Mouse (Mus musculus): Measurements from ENCODE around the gene Naaladl2.

DNA sequence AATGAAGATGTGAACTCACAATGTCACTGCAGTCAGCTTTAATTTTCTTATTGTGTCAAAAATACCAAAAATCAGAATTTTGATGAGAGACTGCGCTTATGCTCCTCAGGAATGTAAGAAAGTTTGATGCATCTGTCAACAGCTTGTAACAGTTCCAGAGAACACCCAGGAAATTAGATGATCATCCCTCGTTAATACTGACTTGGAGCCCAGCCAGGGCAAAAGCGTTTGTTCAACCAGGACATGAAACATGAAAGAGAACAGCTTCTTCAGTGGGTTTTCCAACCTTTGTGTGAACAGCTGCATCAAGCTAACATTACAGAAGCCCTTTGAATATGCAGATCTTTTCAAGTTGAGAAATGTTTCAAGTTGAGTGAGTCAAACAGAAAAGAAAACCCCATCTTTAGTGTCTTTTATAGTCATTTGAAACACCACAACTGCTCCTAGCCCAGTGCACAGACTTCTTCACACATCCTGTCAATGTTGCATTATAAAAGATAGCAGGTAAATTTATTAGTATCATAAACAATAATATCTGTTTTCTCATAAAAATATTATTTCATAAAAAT, 424.8 kb downstream of the Naaladl2 start:
- TF ChIP-seq CTCF (conservative IDR thresholded peaks at IDR 0.05; ENCODE audit: low read length), result no peak
- TF ChIP-seq NANOG (IDR thresholded peaks at IDR 0.05; ENCODE audit: borderline replicate concordance, low read length), result no peak
